Mouse (Mus musculus) regulatory T cell (primary cell): ENCODE results near the gene Stk39.

Experiments used
- in situ Hi-C: fragments of 300-600 bp; cut with MboI, MseI; formaldehyde crosslinking; loops from one replicate; pipeline ENCODE4 v1.15.1; 2025; ENCODE audit warnings: high pct_unique_total_duplicates

Gene Stk39

GRCm38 (mm10) chr2:68346606-68347237 is 125.3 kb downstream of the Stk39 start:
- in situ Hi-C loops = no loop called here

GRCm38 (mm10) chr2:68345269-68345668 is 126.8 kb downstream of the Stk39 start:
- in situ Hi-C loops = no loop called here

GRCm38 (mm10) chr2:68343751-68344150 is 128.3 kb downstream of the Stk39 start:
- in situ Hi-C loops = no loop called here

- in situ Hi-C loops = no loop called here
These were observed 129.9 kb downstream of the Stk39 start for GRCm38 (mm10) chr2:68342122-68342646.

- in situ Hi-C loops = no loop called here
These were observed 135.2 kb downstream of the Stk39 start for GRCm38 (mm10) chr2:68336913-68337312.

- in situ Hi-C loops = no loop called here
These were observed 137.1 kb downstream of the Stk39 start for GRCm38 (mm10) chr2:68334945-68335344.

- in situ Hi-C loops = no loop called here
These were observed 146.8 kb downstream of the Stk39 start for GRCm38 (mm10) chr2:68325306-68325705.

GRCm38 (mm10) chr2:68321230-68321629 is 150.8 kb downstream of the Stk39 start:
- in situ Hi-C loops = no loop called here

GRCm38 (mm10) chr2:68320670-68321069 is 151.4 kb downstream of the Stk39 start:
- in situ Hi-C loops = no loop called here

GRCm38 (mm10) chr2:68318452-68318851 is 153.6 kb downstream of the Stk39 start:
- in situ Hi-C loops = no loop called here

- in situ Hi-C loops = no loop called here
These were observed 154.2 kb downstream of the Stk39 start for GRCm38 (mm10) chr2:68317895-68318294.

- in situ Hi-C loops = no loop called here
These were observed 154.6 kb downstream of the Stk39 start for GRCm38 (mm10) chr2:68317452-68317851.

GRCm38 (mm10) chr2:68315258-68315657 is 156.8 kb downstream of the Stk39 start:
- in situ Hi-C loops = no loop called here

- in situ Hi-C loops = no loop called here
These were observed 161.9 kb downstream of the Stk39 start for GRCm38 (mm10) chr2:68310121-68310520.

- in situ Hi-C loops = no loop called here
These were observed 165.5 kb downstream of the Stk39 start for GRCm38 (mm10) chr2:68306519-68306918.

GRCm38 (mm10) chr2:68304771-68305460 is 167.2 kb downstream of the Stk39 start:
- in situ Hi-C loops = no loop called here

GRCm38 (mm10) chr2:68301811-68302542 is 170.1 kb downstream of the Stk39 start:
- in situ Hi-C loops = no loop called here

GRCm38 (mm10) chr2:68298356-68298755 is 173.7 kb downstream of the Stk39 start:
- in situ Hi-C loops = no loop called here

GRCm38 (mm10) chr2:68297955-68298354 is 174.1 kb downstream of the Stk39 start:
- in situ Hi-C loops = no loop called here

- in situ Hi-C loops = no loop called here
These were observed 175.3 kb downstream of the Stk39 start for GRCm38 (mm10) chr2:68296743-68297142.

- in situ Hi-C loops = no loop called here
These were observed 179.3 kb downstream of the Stk39 start for GRCm38 (mm10) chr2:68292539-68293320.

- in situ Hi-C loops = no loop called here
These were observed 180.2 kb downstream of the Stk39 start for GRCm38 (mm10) chr2:68291895-68292294.
